Mouse (Mus musculus) liver, adult 2 months (tissue): Measurements from ENCODE around the gene Pdzrn3. TPM values are rescaled to one million over a fixed set of nuclear protein-coding genes. Genes with fewer than 3 reads are reported as not detected.

Experiments used
- DNase-seq: peaks from one replicate; pipeline ENCODE4 v3.0.0-alpha.2; 2011; ENCODE audit warnings: low read depth, low spot score; ENCODE audit errors: extremely low read depth
- H3K27ac ChIP-seq: fragments of 200-500 bp; replicated peaks from 2 replicates; pipeline ENCODE4 v1.5.1; 2012; ENCODE audit warnings: low read depth, mild to moderate bottlenecking, control low read depth, inconsistent platforms, low read length; ENCODE audit not compliant: insufficient read depth
- H3K27me3 ChIP-seq: fragments of 200-500 bp; 2 replicates; pipeline ENCODE4 v1.6.1; 2012; ENCODE audit warnings: mild to moderate bottlenecking, moderate library complexity, low read length, inconsistent platforms; ENCODE audit not compliant: control insufficient read depth, insufficient read depth
- H3K36me3 ChIP-seq: fragments of 200-500 bp; 2 replicates; pipeline ENCODE4 v1.6.1; 2012; ENCODE audit warnings: low read length, inconsistent platforms; ENCODE audit not compliant: control insufficient read depth, insufficient read depth
- H3K4me1 ChIP-seq: fragments of 200-500 bp; 2 replicates; pipeline ENCODE4 v1.6.1; 2011; ENCODE audit warnings: low read length; ENCODE audit not compliant: control insufficient read depth, insufficient read depth
- H3K4me3 ChIP-seq: fragments of 200-500 bp; 2 replicates; pipeline ENCODE4 v1.5.1; 2011; ENCODE audit warnings: low read depth, mild to moderate bottlenecking, control low read depth, low read length, moderate library complexity; ENCODE audit not compliant: insufficient read depth
- H3K79me2 ChIP-seq: fragments of 200-500 bp; 2 replicates; pipeline ENCODE4 v1.6.1; 2012; ENCODE audit warnings: inconsistent platforms, mild to moderate bottlenecking, low read length, moderate library complexity; ENCODE audit not compliant: control insufficient read depth, insufficient read depth
- H3K9ac ChIP-seq: fragments of 200-500 bp; 2 replicates; pipeline ENCODE4 v1.6.1; 2012; ENCODE audit warnings: low read depth, mild to moderate bottlenecking, control low read depth, inconsistent platforms, low read length
- CTCF ChIP-seq: fragments of 200-500 bp; IDR thresholded peaks from 2 replicates; pipeline ENCODE4 v1.5.1; 2011; ENCODE audit warnings: low read depth, low read length, control low read depth
- POLR2A ChIP-seq: fragments of 200-500 bp; IDR thresholded peaks from 2 replicates; pipeline ENCODE4 v1.6.1; 2011; ENCODE audit warnings: low read length, control low read depth; ENCODE audit not compliant: insufficient read depth; ENCODE audit errors: extremely low read depth
- WGBS: fragments of 180-500 bp; shearing (Covaris S2); methylation state at CpG from one replicate; pipeline ENCODE4 v1.1.7; 2018; 5-methylcytosine and 5-hydroxymethylcytosine counted together
- polyA plus RNA-seq: library from polyadenylated mRNA; depleted of rRNA; stranded (reverse); fragments of >200 nt; gene quantifications from 2 replicates; pipeline ENCODE4 v1.2.3, GENCODE M21; 2012
- total RNA-seq: library from RNA; depleted of rRNA; stranded (reverse); fragments of >200 nt; gene quantifications from 2 replicates; pipeline ENCODE4 v1.2.3, GENCODE M21; 2014

Pdzrn3 gene
- total and polyA plus RNA-seq, 2 experiments: 2.9 to 3.2 TPM

GRCm38 (mm10) chr6:101280811-101281218 lies 96.9 kb downstream of the Pdzrn3 start:
- no peak overlapping the region for H3K27ac ChIP-seq
- no peak overlapping the region for H3K9ac ChIP-seq
- no peaks in the 10 kb centered on the region for H3K4me1 ChIP-seq
- no peaks in the 10 kb centered on the region; the same call in 1 of the 2 replicates for H3K79me2 ChIP-seq
- no peak overlapping the region for H3K4me3 ChIP-seq
- TF ChIP-seq POLR2A (no peak), CTCF (no peak)
- 76% methylated on average over 9 of the region's 9 CpGs for WGBS
- peak; percentile 8 for DNase-seq
- H3K36me3 ChIP-seq: no peaks in the 10 kb centered on the region
- no peaks in the 10 kb centered on the region for H3K27me3 ChIP-seq

DNA sequence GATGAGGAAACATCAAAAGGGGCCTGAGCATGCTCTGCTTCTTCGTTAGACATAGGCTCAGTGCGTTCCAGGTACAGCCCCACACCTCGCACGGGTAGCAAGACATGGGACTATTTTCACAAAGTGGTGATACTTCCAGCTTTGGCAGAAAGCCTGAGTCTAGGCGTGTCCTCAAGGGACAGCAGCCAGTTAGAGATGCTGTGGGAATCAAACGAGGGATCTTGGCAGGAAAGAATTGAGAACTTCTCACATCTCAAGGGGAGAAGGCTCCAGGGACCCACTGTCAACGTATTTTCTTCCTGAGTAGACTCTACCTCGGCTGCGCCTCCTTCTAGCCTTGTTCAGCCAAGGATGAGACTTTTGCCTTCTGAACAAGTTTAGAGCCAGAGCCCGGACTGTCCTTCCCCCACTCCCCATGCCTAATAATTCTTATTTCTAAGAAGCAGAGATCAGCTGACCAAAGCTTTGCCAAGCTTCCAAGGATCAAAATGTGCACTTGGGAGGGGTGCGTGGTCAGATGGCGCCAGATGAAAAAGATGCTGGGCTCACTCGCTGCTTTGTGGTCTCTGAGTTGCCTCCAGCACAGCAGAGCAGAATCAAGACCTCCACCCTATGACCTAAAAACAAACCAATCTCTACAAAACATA lies 99.3 kb downstream of the Pdzrn3 start:
- no peaks in the 10 kb centered on the region for H3K36me3 ChIP-seq
- no peaks in the 10 kb centered on the region for H3K4me1 ChIP-seq
- no peak overlapping the region for H3K27ac ChIP-seq
- H3K9ac ChIP-seq: no peak overlapping the region
- no peaks in the 10 kb centered on the region for H3K27me3 ChIP-seq
- H3K79me2 ChIP-seq: no peaks in the 10 kb centered on the region; the same call in 1 of the 2 replicates
- 81% methylated on average over 13 of the region's 13 CpGs for WGBS
- TF ChIP-seq CTCF: no peak
- TF ChIP-seq POLR2A: no peak
- no peak for DNase-seq
- H3K4me3 ChIP-seq: no peak overlapping the region

GRCm38 (mm10) chr6:101276261-101276660 lies 101.4 kb downstream of the Pdzrn3 start:
- Histone ChIP-seq H3K4me1 (peaks cover 3% of the 10 kb centered on the region; the same call in 1 of the 2 replicates), H3K4me3 (no peak overlapping the region), H3K27ac (no peak overlapping the region), H3K27me3 (no peaks in the 10 kb centered on the region), H3K9ac (no peak overlapping the region), H3K79me2 (no peaks in the 10 kb centered on the region; the same call in 1 of the 2 replicates), H3K36me3 (no peaks in the 10 kb centered on the region)
- WGBS: 78% methylated on average over 8 of the region's 8 CpGs
- no peak for DNase-seq
- TF ChIP-seq POLR2A (no peak), CTCF (no peak)

DNA sequence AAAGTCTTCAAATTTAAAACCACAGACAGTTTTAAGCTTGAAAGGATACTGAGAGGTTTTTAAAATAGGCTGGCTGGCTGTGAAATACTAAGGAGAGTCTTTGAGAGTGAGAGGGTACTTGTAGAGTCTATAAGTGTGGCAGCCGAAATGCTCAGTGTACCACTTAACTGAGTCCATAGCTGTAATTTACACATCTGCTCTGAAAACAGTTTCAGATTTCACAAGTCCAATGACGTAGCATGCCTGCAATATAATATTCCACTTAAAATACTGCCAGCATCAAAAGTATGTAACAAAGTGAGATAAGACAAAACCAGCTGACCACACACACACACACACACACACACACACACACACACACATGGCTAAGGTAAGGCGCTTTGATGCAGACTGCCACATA lies 101.9 kb downstream of the Pdzrn3 start:
- Histone ChIP-seq H3K4me1 (peaks cover 3% of the 10 kb centered on the region; the same call in 1 of the 2 replicates), H3K79me2 (no peaks in the 10 kb centered on the region; the same call in 1 of the 2 replicates), H3K36me3 (no peaks in the 10 kb centered on the region), H3K27me3 (no peaks in the 10 kb centered on the region), H3K4me3 (no peak overlapping the region), H3K27ac (no peak overlapping the region), H3K9ac (no peak overlapping the region)
- 88% methylated on average over 3 of the region's 3 CpGs for WGBS
- TF ChIP-seq POLR2A (no peak), CTCF (no peak)
- DNase-seq: no peak

- Histone ChIP-seq H3K4me1 (peaks cover 3% of the 10 kb centered on the region; the same call in 1 of the 2 replicates), H3K4me3 (no peak overlapping the region), H3K9ac (no peak overlapping the region), H3K79me2 (no peaks in the 10 kb centered on the region; the same call in 1 of the 2 replicates), H3K27ac (no peak overlapping the region), H3K36me3 (no peaks in the 10 kb centered on the region), H3K27me3 (no peaks in the 10 kb centered on the region)
- peak; percentile 20 for DNase-seq
- 48% methylated on average over 2 of the region's 2 CpGs for WGBS
- TF ChIP-seq POLR2A (no peak), CTCF (no peak)
Measured at GRCm38 (mm10) chr6:101274846-101275245, 102.9 kb downstream of the Pdzrn3 start.

DNA sequence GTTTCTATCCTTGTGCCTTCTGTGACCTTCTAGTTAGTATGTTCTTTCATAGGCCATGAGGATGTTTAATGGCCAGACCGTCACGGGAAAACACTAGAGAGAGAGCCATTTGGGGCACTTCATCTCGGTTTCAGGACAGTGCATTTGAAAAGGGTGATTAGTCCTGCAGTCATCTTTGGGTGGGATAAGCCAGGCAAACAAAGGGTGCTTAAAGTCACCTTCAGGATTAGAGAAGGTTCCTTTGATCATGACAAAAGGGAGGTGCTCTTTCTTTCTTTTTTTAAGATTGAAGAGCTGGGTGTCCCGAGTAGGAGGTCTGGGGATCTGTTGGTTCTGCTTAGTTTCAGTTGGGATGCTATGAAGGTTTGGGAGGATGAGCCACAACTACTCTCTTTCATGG lies 105.4 kb downstream of the Pdzrn3 start:
- Histone ChIP-seq H3K79me2 (no peaks in the 10 kb centered on the region), H3K27me3 (no peaks in the 10 kb centered on the region), H3K9ac (no peak overlapping the region), H3K4me1 (peaks cover 3% of the 10 kb centered on the region; the same call in 1 of the 2 replicates), H3K4me3 (no peak overlapping the region), H3K27ac (no peak overlapping the region), H3K36me3 (no peaks in the 10 kb centered on the region)
- 30% methylated on average over 4 of the region's 4 CpGs for WGBS
- TF ChIP-seq POLR2A (no peak), CTCF (no peak)
- no peak for DNase-seq
